Mouse (Mus musculus): ENCODE measurements at regions not wholly inside any gene's neighbourhood (a gene's known extent, or its start where the extent isn't known, plus 50 kb on each side); places are given as distances from the start of the nearest gene placed in this dataset.

DNA sequence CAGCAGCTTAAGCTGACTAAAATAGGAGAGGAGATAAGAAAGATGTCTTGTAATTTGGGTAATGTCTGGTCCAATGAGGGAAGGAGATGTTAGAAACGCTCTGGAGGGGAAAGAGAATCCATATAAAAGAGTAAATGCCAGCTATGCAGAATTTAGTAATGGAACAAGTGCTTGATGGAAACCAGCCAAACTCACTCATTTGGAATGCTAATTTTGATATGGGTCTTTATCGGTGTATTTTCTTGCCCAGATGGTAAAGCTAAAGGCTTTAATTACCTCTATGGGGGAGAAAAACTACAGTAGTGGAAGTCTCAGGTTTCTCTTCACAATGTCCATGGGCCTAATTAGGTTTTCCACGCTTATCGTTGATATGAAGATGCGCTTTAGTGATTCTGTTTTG is 518.3 kb downstream of the Lmo7 start:
- Histone ChIP-seq H3K4me3 (ENCODE audit: insufficient read depth in 1 of 2, low read depth in 2 of 2, low read length in 2 of 2) (no peak overlapping the region), H3K27me3 (ENCODE audit: control insufficient read depth, insufficient read depth, low read length) (no peaks in the 10 kb centered on the region), H3K9ac (replicated peaks) (no peak overlapping the region), H3K4me1 (replicated peaks; ENCODE audit: control insufficient read depth in 2 of 2, insufficient read depth in 2 of 2, low read length in 1 of 2) (no peaks in the 10 kb centered on the region), H3K4me2 (ENCODE audit: low read depth) (no peak overlapping the region), H3K36me3 (replicated peaks; ENCODE audit: control insufficient read depth, insufficient read depth, low read depth) (no peaks in the 10 kb centered on the region), H3K9me3 (ENCODE audit: control insufficient read depth, low read length) (no peaks in the 10 kb centered on the region), H3K27ac (no peak overlapping the region)
- no peak for ATAC-seq (ENCODE audit: insufficient read depth)
- no peak for DNase-seq (ENCODE audit: low read depth in 3 of 3, low spot score in 3 of 3)
- WGBS (ENCODE audit: insufficient replicate concordance) = 66% methylated on average over 5 of the region's 5 CpGs
- no peak for TF ChIP-seq CTCF (IDR thresholded peaks at IDR 0.05; ENCODE audit: low read depth)

DNA sequence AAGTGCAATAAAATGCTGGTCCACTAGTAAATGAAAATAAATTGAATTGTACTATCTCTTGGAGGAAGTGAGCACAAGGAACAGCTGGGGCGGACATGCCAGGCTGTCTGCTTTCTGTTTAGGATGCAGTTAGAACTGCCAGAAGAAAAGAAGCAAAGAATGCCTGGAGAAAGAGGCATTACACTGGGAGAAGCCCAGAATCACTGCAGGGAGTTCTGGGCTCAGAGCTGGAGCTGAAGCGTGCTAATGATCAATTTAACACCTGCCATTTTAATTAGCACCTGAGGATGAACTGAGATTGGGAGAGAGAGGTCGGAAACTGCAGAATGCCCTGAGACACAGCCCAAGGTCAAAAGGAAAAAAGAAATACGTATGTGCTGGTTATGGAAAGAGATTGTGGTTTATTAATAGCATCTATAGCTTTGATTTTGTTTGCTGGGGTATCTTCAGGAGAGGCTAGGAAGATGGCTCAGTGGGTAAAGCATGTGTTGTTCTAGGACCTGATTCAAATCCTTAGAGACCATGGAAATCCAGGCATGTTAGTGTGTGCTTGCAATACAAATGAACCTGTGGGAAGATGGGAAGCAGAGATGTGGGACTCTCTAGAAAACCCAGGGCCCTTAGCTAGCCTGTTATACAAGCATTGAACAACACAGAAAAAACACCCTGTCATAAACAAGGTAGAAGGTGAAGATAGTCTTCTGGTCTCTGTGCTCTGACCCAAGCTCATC is 514.2 kb downstream of the Lmo7 start:
- Histone ChIP-seq H3K36me3 (replicated peaks; ENCODE audit: control insufficient read depth, insufficient read depth, low read depth) (no peaks in the 10 kb centered on the region), H3K9me3 (ENCODE audit: control insufficient read depth, low read length) (no peaks in the 10 kb centered on the region), H3K4me1 (replicated peaks; ENCODE audit: control insufficient read depth in 2 of 2, insufficient read depth in 2 of 2, low read length in 1 of 2) (no peaks in the 10 kb centered on the region), H3K4me3 (ENCODE audit: insufficient read depth in 1 of 2, low read depth in 2 of 2, low read length in 2 of 2) (no peak overlapping the region), H3K4me2 (ENCODE audit: low read depth) (no peak overlapping the region), H3K27me3 (ENCODE audit: control insufficient read depth, insufficient read depth, low read length) (no peaks in the 10 kb centered on the region), H3K9ac (replicated peaks) (no peak overlapping the region), H3K27ac (no peak overlapping the region)
- ATAC-seq (ENCODE audit: insufficient read depth) (no peak), DNase-seq (ENCODE audit: low read depth in 3 of 3, low spot score in 3 of 3) (no peak)
- no peak for TF ChIP-seq CTCF (IDR thresholded peaks at IDR 0.05; ENCODE audit: low read depth)
- 32% methylated on average over 4 of the region's 4 CpGs for WGBS (ENCODE audit: insufficient replicate concordance)

DNA sequence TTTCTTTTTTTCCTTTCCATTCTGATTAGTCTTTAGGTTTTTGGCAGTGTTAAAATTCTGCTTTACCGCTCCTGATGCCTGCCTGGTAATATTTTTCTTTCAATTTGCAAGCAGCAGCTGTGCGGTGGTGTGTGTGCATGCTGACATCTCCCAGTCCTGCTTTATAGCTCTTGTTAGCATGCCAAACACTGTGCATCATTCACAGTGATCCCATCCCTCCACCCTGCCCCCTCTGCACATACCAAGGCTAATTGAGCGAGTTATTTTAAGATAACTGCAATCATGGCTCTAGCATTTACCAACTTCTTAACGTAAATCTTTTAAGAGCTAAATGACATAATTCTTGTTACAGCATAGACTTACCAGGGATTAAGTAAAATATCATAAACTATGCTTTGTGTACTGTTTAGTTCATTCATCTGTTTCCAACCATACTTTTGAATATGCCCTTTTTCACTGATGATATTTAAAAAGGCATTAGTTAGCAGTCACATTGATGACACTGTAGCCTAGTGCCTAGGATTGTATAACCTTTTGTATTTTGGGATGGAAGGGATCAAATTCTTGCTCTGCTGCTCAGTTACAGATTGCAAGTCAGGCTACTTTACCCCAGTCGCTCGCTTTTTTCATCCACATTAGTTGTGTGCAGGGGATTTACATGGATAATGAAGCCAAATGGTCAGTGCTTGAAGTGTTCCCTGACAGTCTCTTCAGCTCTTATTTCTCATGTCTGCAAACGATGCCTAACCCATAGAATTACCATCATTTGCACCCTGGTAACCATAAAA is 487.0 kb downstream of the Lmo7 start:
- WGBS (ENCODE audit: insufficient replicate concordance) = 54% methylated on average over 7 of the region's 7 CpGs
- no peak overlapping the region for H3K4me2 ChIP-seq (ENCODE audit: low read depth)
- H3K4me1 ChIP-seq (replicated peaks; ENCODE audit: control insufficient read depth in 2 of 2, insufficient read depth in 2 of 2, low read length in 1 of 2) = no peaks in the 10 kb centered on the region

DNA sequence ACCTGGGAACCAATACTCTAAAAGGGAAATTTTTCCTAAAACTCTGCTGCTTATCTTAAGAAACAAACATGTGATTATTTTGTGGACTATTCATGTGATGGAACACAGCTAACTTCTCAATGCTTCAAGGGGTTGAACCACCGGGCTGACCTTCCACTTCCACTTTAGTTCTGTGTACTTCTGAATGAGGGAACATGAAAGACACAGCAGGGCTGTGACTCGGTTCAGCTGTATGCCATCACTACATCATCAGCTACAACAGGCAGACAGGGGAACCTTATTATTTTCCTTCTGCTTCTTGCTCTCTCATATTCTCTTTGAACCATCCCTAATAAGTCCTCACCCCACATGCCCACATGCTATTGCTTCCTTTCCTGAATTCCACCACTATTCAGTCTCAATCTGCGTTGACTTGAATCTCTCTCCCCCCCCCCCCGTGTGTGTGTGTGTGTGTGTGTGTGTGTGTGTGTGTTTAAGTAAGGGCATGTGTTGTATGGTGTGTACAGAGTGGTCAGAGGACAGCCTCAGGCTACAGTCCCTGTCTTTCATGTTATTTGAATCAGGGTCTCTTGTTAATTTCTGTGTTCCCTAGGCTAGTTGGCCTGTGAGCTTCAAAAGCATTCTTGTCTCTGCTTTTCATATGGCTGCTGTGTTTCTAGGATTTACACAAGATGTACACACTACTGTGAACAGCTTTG is 485.7 kb downstream of the Lmo7 start:
- 37% methylated on average over 4 of the region's 4 CpGs for WGBS (ENCODE audit: insufficient replicate concordance)
- DNase-seq (ENCODE audit: low read depth in 3 of 3, low spot score in 3 of 3) (no peak), ATAC-seq (ENCODE audit: insufficient read depth) (no peak)
- no peak overlapping the region for H3K9ac ChIP-seq (replicated peaks)
- TF ChIP-seq EP300 (IDR thresholded peaks at IDR 0.05; ENCODE audit: low read depth) = no peak
- no peaks in the 10 kb centered on the region for H3K4me1 ChIP-seq (replicated peaks; ENCODE audit: control insufficient read depth in 2 of 2, insufficient read depth in 2 of 2, low read length in 1 of 2)
- no peak overlapping the region for H3K4me3 ChIP-seq (ENCODE audit: insufficient read depth in 1 of 2, low read depth in 2 of 2, low read length in 2 of 2)
- no peaks in the 10 kb centered on the region for H3K36me3 ChIP-seq (replicated peaks; ENCODE audit: control insufficient read depth, insufficient read depth, low read depth)
- no peaks in the 10 kb centered on the region for H3K9me3 ChIP-seq (ENCODE audit: control insufficient read depth, low read length)
- no peak overlapping the region for H3K4me2 ChIP-seq (ENCODE audit: low read depth)
- H3K27me3 ChIP-seq (ENCODE audit: control insufficient read depth, insufficient read depth, low read length) = no peaks in the 10 kb centered on the region
- H3K27ac ChIP-seq = no peak overlapping the region

More for the DNA sequence above, 487.0 kb downstream of the Lmo7 start:
- Histone ChIP-seq H3K27me3 (ENCODE audit: control insufficient read depth, insufficient read depth, low read length) (no peaks in the 10 kb centered on the region), H3K9me3 (ENCODE audit: control insufficient read depth, low read length) (no peaks in the 10 kb centered on the region), H3K27ac (no peak overlapping the region), H3K4me3 (ENCODE audit: insufficient read depth in 1 of 2, low read depth in 2 of 2, low read length in 2 of 2) (no peak overlapping the region), H3K36me3 (replicated peaks; ENCODE audit: control insufficient read depth, insufficient read depth, low read depth) (no peaks in the 10 kb centered on the region), H3K9ac (replicated peaks) (no peak overlapping the region)
- ATAC-seq (ENCODE audit: insufficient read depth) (no peak), DNase-seq (ENCODE audit: low read depth in 3 of 3, low spot score in 3 of 3) (no peak)
- TF ChIP-seq EP300 (IDR thresholded peaks at IDR 0.05; ENCODE audit: low read depth) (no peak), CTCF (IDR thresholded peaks at IDR 0.05; ENCODE audit: low read depth) (no peak)

DNA sequence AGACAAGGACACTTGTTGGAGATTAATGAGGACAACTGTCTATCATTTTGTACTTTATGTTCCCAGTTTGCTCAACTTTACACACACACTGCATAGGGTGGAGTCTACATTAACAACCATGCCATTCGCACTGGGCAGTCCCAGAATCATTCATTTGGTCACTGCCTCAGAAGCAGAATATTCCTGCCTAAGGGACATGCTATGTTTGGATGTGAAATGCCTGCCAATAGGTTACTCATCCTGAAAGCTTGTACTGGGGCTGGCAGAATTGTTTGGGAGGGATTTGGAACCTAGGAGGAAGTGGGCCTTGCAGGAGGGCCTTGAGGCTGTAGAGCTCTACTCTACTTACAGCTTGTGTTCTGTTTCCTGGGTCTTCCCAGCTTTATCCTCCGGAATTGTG is 482.3 kb downstream of the Lmo7 start:
- no peaks in the 10 kb centered on the region for H3K9me3 ChIP-seq (ENCODE audit: control insufficient read depth, low read length)
- DNase-seq (ENCODE audit: low read depth in 3 of 3, low spot score in 3 of 3) (no peak), ATAC-seq (ENCODE audit: insufficient read depth) (no peak)
- H3K27me3 ChIP-seq (ENCODE audit: control insufficient read depth, insufficient read depth, low read length) = no peaks in the 10 kb centered on the region
- no peak for TF ChIP-seq CTCF (IDR thresholded peaks at IDR 0.05; ENCODE audit: low read depth)
- TF ChIP-seq EP300 (IDR thresholded peaks at IDR 0.05; ENCODE audit: low read depth) = no peak
- WGBS (ENCODE audit: insufficient replicate concordance) = 67% methylated on average over 2 of the region's 2 CpGs
- H3K4me2 ChIP-seq (ENCODE audit: low read depth) = no peak overlapping the region
- H3K27ac ChIP-seq = no peak overlapping the region
- H3K9ac ChIP-seq (replicated peaks) = no peak overlapping the region
- H3K4me1 ChIP-seq (replicated peaks; ENCODE audit: control insufficient read depth in 2 of 2, insufficient read depth in 2 of 2, low read length in 1 of 2) = no peaks in the 10 kb centered on the region
- H3K4me3 ChIP-seq (ENCODE audit: insufficient read depth in 1 of 2, low read depth in 2 of 2, low read length in 2 of 2) = no peak overlapping the region
- no peaks in the 10 kb centered on the region for H3K36me3 ChIP-seq (replicated peaks; ENCODE audit: control insufficient read depth, insufficient read depth, low read depth)
